Mouse (Mus musculus) lung, postnatal 0 days (tissue): ENCODE data around the gene Chrm3.
A peak's percentile ranks its signal among the peaks of the same experiment; 100 is the strongest.

Experiments
- CTCF ChIP-seq: IDR thresholded peaks from 2 replicates; pipeline ENCODE4 v1.5.1; 2016; ENCODE audit warnings: antibody characterized with exemption, mild to moderate bottlenecking
- EP300 ChIP-seq: IDR thresholded peaks from 2 replicates; pipeline ENCODE4 v1.6.1; 2016; ENCODE audit warnings: antibody characterized with exemption, mild to moderate bottlenecking, control low read depth

- TF ChIP-seq CTCF (peak; percentile 58), EP300 (no peak)
Observed at GRCm38 (mm10) chr13:10344362-10344761, 16.3 kb downstream of the Chrm3 start.
